Mouse (Mus musculus): ENCODE results near the gene Ccdc124. TPM values are rescaled to one million over a fixed set of nuclear protein-coding genes. Genes with fewer than 3 reads are reported as not detected.

Ccdc124 gene
- total and polyA plus RNA-seq, 3 experiments, result 36.2 to 82.0 (median 58.7) TPM

GRCm38 (mm10) chr8:70865350-70866000 lies 8.3 kb downstream of the Ccdc124 start (continued):
- no peak for TF ChIP-seq MYC (IDR thresholded peaks at IDR 0.05; ENCODE audit: low read depth, low read length)
- no peak for TF ChIP-seq CTCF (conservative IDR thresholded peaks at IDR 0.05 in 1 of 2, IDR thresholded peaks at IDR 0.05 in 1 of 2; ENCODE audit: low read depth in 2 of 2, low read length in 2 of 2)
- no peak for TF ChIP-seq MAFK (IDR thresholded peaks at IDR 0.05; ENCODE audit: insufficient replicate concordance, low read length)
- TF ChIP-seq RCOR1 (conservative IDR thresholded peaks at IDR 0.05; ENCODE audit: low read depth, low read length), result no peak
- TF ChIP-seq CHD2 (IDR thresholded peaks at IDR 0.05; ENCODE audit: low read length), result peak; percentile 96
- TF ChIP-seq KAT2A (IDR thresholded peaks at IDR 0.05; ENCODE audit: insufficient replicate concordance, low read length), result peak; percentile 71; the same call in 1 of the 2 replicates
- TF ChIP-seq MEF2A (IDR thresholded peaks at IDR 0.05; ENCODE audit: borderline replicate concordance, low read depth, low read length), result peak; percentile 93
- peak; percentile 92 for TF ChIP-seq IRF4 (IDR thresholded peaks at IDR 0.05; ENCODE audit: low read depth, low read length)
- no peak for TF ChIP-seq SMC3 (IDR thresholded peaks at IDR 0.05; ENCODE audit: low read depth, low read length)
- TF ChIP-seq ELF1 (IDR thresholded peaks at IDR 0.05; ENCODE audit: low read depth, low read length), result peak; percentile 74
- TF ChIP-seq SIN3A (IDR thresholded peaks at IDR 0.05; ENCODE audit: low read length), result peak; percentile 88; the same call in 1 of the 2 replicates
- no peak for TF ChIP-seq ZKSCAN1 (IDR thresholded peaks at IDR 0.05; ENCODE audit: borderline replicate concordance, low read depth, low read length)
- TF ChIP-seq GABPA (IDR thresholded peaks at IDR 0.05; ENCODE audit: insufficient replicate concordance, low read depth, low read length), result no peak
- peak; percentile 37; the same call in 1 of the 2 replicates for TF ChIP-seq EP300 (IDR thresholded peaks at IDR 0.05; ENCODE audit: low read length)
- TF ChIP-seq NRF1 (IDR thresholded peaks at IDR 0.05; ENCODE audit: low read depth, low read length), result peak; percentile 93
- no peak for TF ChIP-seq CHD1 (IDR thresholded peaks at IDR 0.05; ENCODE audit: low read depth, low read length)
- no peak for TF ChIP-seq UBTF (IDR thresholded peaks at IDR 0.05; ENCODE audit: low read depth, low read length)
- TF ChIP-seq ZC3H11A (IDR thresholded peaks at IDR 0.05; ENCODE audit: low read depth, low read length), result no peak
- TF ChIP-seq NELFE (IDR thresholded peaks at IDR 0.05; ENCODE audit: low read depth, low read length), result peak; percentile 67

- Histone ChIP-seq H3K9ac (ENCODE audit: insufficient read depth, low read depth) (no peak overlapping the region), H3K4me3 (replicated peaks in 1 of 3; ENCODE audit: low read depth in 2 of 3, low read length in 2 of 3, poor library complexity in 1 of 3) (peak overlapping the region in 1 of 3 experiments; percentile 16), H3K27me3 (replicated peaks) (peaks cover 47% of the 10 kb centered on the region), H3K4me2 (ENCODE audit: insufficient read depth, low read depth, poor library complexity, severe bottlenecking) (peak overlapping the region; percentile 86), H3K27ac (ENCODE audit: insufficient read depth, low read depth) (no peak overlapping the region), H3K4me1 (ENCODE audit: control insufficient read depth in 1 of 2, insufficient read depth in 2 of 2) (peaks cover 12 to 52% of the 10 kb centered on the region in 2 experiments), H3K9me3 (replicated peaks; ENCODE audit: low read length) (no peaks in the 10 kb centered on the region), H3K36me3 (replicated peaks in 1 of 2; ENCODE audit: control insufficient read depth in 1 of 2, insufficient read depth in 1 of 2, low read length in 1 of 2) (peaks cover 14 to 30% of the 10 kb centered on the region in 2 experiments), H3K79me2 (replicated peaks; ENCODE audit: control insufficient read depth, extremely low read depth, insufficient read depth, poor library complexity, severe bottlenecking) (no peaks in the 10 kb centered on the region)
- TF ChIP-seq EP300 (IDR thresholded peaks at IDR 0.05; ENCODE audit: low read length) (no peak), POLR2A (IDR thresholded peaks at IDR 0.05; ENCODE audit: low read depth, low read length) (no peak), MAX (IDR thresholded peaks at IDR 0.05; ENCODE audit: low read length) (no peak), ETS1 (conservative IDR thresholded peaks at IDR 0.05; ENCODE audit: low read depth, low read length) (peak; percentile 44; the same call in 1 of the 2 replicates), CTCF (conservative IDR thresholded peaks at IDR 0.05 in 1 of 2, IDR thresholded peaks at IDR 0.05 in 1 of 2; ENCODE audit: low read depth in 2 of 2, low read length in 2 of 2) (no peak), NRF1 (IDR thresholded peaks at IDR 0.05; ENCODE audit: low read depth, low read length) (no peak), E2F4 (IDR thresholded peaks at IDR 0.05; ENCODE audit: insufficient replicate concordance, low read depth, low read length) (no peak), MAZ (IDR thresholded peaks at IDR 0.05; ENCODE audit: low read depth, low read length) (no peak), GABPA (IDR thresholded peaks at IDR 0.05; ENCODE audit: insufficient replicate concordance, low read depth, low read length) (no peak), MXI1 (IDR thresholded peaks at IDR 0.05; ENCODE audit: low read depth, low read length) (no peak), USF1 (IDR thresholded peaks at IDR 0.05; ENCODE audit: low read depth, low read length) (no peak), BHLHE40 (IDR thresholded peaks at IDR 0.05; ENCODE audit: low read depth, low read length) (peak; percentile 33; the same call in 1 of the 2 replicates)
- dilution Hi-C loops (cut with MboI; ENCODE audit: extremely low pct_ligation_motif_present, extremely low pct_unique_long_range_greater_than_20kb, low sequenced_read_pairs) (no loop called here), in situ Hi-C loops (cut with MboI; ENCODE audit: low pct_ligation_motif_present, low pct_unique_long_range_greater_than_20kb, low sequenced_read_pairs) (no loop called here)
- DNase-seq (ENCODE audit: extremely low read depth), result no peak
These were observed 9.0 kb downstream of the Ccdc124 start for GRCm38 (mm10) chr8:70864712-70865221.

Measured in CH12.LX (cell line).